Mouse (Mus musculus) hindbrain, embryonic 11.5 days (tissue): ENCODE data around the gene Gm17654. TPM values are rescaled to one million over a fixed set of nuclear protein-coding genes. Genes with fewer than 3 reads are reported as not detected.
A peak's percentile ranks its signal among the peaks of the same experiment; 100 is the strongest.
"Not testable (repeated sequence)": the region's sequence is repeated elsewhere in the genome, so short reads cannot be mapped to it uniquely, and the experiment has no call there.

Source experiments
- ATAC-seq: fragments of 200-750 bp; cut with Nextera tagmentation; 2 replicates; pipeline ENCODE4 v1.8.0; 2017; ENCODE audit warnings: mild to moderate bottlenecking, moderate TSS enrichment, moderate library complexity; ENCODE audit not compliant: low FRiP score
- DNase-seq: peaks from one replicate; pipeline ENCODE4 v3.0.0-alpha.2; 2015; ENCODE audit warnings: low spot score
- H3K27ac ChIP-seq: fragments of 300-500 bp; sonication (generic); 2 replicates; pipeline ENCODE4 v1.5.1; 2014; ENCODE audit warnings: mild to moderate bottlenecking, low read depth, low read length
- H3K27me3 ChIP-seq: fragments of 300-500 bp; sonication (generic); 2 replicates; pipeline ENCODE4 v1.6.1; 2014; ENCODE audit warnings: mild to moderate bottlenecking, low read length, moderate library complexity, mixed read lengths; ENCODE audit not compliant: control insufficient read depth, insufficient read depth
- H3K36me3 ChIP-seq: fragments of 300-500 bp; sonication (generic); 2 replicates; pipeline ENCODE4 v1.6.1; 2014; ENCODE audit warnings: mild to moderate bottlenecking, low read length, moderate library complexity, mixed read lengths; ENCODE audit not compliant: control insufficient read depth, insufficient read depth
- H3K4me1 ChIP-seq: fragments of 300-500 bp; sonication (generic); replicated peaks from 2 replicates; pipeline ENCODE4 v1.6.1; 2014; ENCODE audit warnings: low read length, mixed read lengths; ENCODE audit not compliant: control insufficient read depth, insufficient read depth
- H3K4me2 ChIP-seq: fragments of 300-500 bp; sonication (generic); replicated peaks from 2 replicates; pipeline ENCODE4 v1.6.1; 2014; ENCODE audit warnings: mild to moderate bottlenecking, low read depth, low read length
- H3K4me3 ChIP-seq: fragments of 300-500 bp; sonication (generic); 2 replicates; pipeline ENCODE4 v1.5.1; 2014; ENCODE audit warnings: low read depth, low read length
- H3K9ac ChIP-seq: fragments of 300-500 bp; sonication (generic); 2 replicates; pipeline ENCODE4 v1.6.1; 2014; ENCODE audit warnings: low read depth, low read length
- H3K9me3 ChIP-seq: fragments of 300-500 bp; sonication (generic); 2 replicates; pipeline ENCODE4 v1.6.1; 2016; ENCODE audit warnings: low read length; ENCODE audit not compliant: control insufficient read depth
- WGBS: fragments of 180-500 bp; shearing (Covaris S2); extraction: QIAGEN DNeasy Blood & Tissue Kit; methylation state at CpG from one replicate; pipeline ENCODE4 v1.1.7; 2014; 5-methylcytosine and 5-hydroxymethylcytosine counted together
- polyA plus RNA-seq: library from polyadenylated mRNA; unstranded; fragments of >200 nt; fragmentation: Nextera tagmentation; extraction: Ambion mirVana; gene quantifications from 2 replicates; pipeline ENCODE4 v1.2.1, GENCODE M21; 2014

The Gm17654 gene
- not detected in 2 replicates for polyA plus RNA-seq

DNA sequence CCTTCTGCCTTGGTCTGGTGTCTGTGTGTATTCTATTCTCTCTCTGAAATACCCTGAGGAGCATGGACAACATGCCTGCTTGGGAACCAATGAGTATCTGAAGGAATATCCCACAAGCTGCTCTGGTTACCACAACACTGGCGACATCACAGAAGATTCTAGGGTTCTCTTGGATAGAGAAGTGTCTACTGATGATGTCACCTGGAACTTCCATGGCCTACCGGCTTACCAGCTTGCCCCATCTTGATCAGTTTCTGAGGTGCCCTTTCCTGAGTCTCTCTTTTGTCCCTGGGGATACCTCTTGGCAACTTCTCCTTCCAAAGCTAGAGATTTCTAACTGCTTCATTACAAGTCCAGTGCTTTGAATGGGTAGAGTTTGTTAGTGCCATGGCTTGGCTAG, at the start of gene Gm17654:
Gm17654 (minus strand) TSS at position 101 of the 400 bp plus-strand sequence.
- H3K4me2 ChIP-seq, H3K9me3 ChIP-seq, ATAC-seq, H3K4me3 ChIP-seq, H3K27me3 ChIP-seq, H3K27ac ChIP-seq, H3K9ac ChIP-seq, H3K36me3 ChIP-seq, DNase-seq, H3K4me1 ChIP-seq: not testable (repeated sequence)
- WGBS: 80% methylated on average over 1 of the region's 2 CpGs

GRCm38 (mm10) chr14:43607913-43608312, 29.0 kb upstream of the Gm17654 start, which contains the start of gene Gm10375:
TSS of gene Gm10375 (minus strand) at chr14:43608013.
- H3K27ac ChIP-seq, DNase-seq, H3K4me2 ChIP-seq, H3K4me3 ChIP-seq, H3K36me3 ChIP-seq, H3K9ac ChIP-seq, H3K4me1 ChIP-seq, H3K9me3 ChIP-seq, H3K27me3 ChIP-seq, ATAC-seq: not testable (repeated sequence)

DNA sequence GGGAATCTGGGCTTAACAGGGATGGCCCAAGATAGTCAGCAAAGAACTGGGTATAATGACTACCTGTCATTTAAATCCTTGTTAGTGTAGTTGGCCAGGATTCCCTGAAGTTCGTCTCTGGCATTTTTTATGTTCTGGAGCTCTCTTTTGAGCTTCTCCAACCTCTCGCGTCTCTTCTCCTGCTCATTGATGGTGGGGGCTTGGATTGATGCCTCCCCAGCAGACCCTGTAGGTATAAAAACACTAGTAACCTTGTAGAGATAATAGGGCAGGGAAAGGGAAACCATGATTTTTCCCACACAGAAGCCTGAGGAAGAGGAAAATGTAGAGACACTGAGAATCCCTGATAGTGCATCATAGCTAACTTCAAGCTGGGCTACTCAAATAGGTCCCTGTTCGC, 977 bp downstream of the Gm17654 start:
- DNase-seq, H3K9ac ChIP-seq, H3K4me2 ChIP-seq, H3K27ac ChIP-seq, H3K9me3 ChIP-seq, H3K4me3 ChIP-seq, H3K4me1 ChIP-seq, ATAC-seq, H3K36me3 ChIP-seq, H3K27me3 ChIP-seq: not testable (repeated sequence)
- WGBS: 100% methylated on average over 2 of the region's 4 CpGs

DNA sequence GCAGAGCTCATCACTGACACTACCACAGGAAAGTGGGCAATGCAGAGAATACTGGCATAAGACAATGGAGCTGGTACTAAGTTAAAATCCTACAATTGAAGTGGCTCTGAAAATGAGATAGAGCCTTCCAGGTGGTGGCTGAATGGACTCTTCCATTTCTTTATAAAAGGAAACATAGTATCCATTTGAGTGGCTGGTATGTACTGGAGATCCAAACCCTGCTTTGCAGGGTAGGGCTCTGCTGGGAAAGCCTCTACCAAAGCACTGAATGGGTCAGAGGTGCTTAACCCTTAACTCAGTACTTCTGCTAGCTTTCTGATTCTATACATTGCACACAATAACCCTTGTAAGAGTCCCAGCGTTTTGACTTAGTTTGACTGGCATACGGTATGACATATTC, 26.7 kb downstream of the Gm17654 start:
- H3K4me2 ChIP-seq, H3K27me3 ChIP-seq, DNase-seq, ATAC-seq, H3K27ac ChIP-seq, H3K9ac ChIP-seq, H3K9me3 ChIP-seq, H3K4me3 ChIP-seq, H3K36me3 ChIP-seq, H3K4me1 ChIP-seq: not testable (repeated sequence)
- WGBS: 87% methylated on average over 2 of the region's 2 CpGs

GRCm38 (mm10) chr14:43546281-43546680, 32.7 kb downstream of the Gm17654 start:
- H3K27ac ChIP-seq, H3K4me2 ChIP-seq, H3K9me3 ChIP-seq, DNase-seq, H3K4me3 ChIP-seq, H3K4me1 ChIP-seq, H3K36me3 ChIP-seq, H3K9ac ChIP-seq, H3K27me3 ChIP-seq, ATAC-seq: not testable (repeated sequence)

DNA sequence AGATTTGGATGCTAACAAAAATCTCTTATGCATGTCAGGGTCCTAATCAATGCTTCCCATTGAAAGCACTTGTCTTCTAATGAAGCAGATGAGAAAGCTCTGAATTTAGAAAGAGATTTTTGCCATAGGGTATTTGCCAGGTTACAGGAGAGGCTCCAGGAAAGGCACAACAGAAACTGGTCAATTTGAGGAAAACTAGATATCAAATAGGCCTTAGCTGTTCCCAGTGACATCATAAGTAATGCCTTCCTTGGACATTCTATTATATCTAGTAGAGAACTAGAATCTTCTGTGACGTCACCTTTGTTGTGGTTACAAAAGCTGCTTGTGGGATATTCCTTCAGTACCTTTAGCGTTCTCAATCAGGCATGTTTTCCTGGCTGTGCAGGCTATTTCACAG, 35.7 kb downstream of the Gm17654 start, which contains the start of gene Gm5799:
Gm5799 (plus strand) TSS at position 301 of the 400 bp plus-strand sequence.
- not testable (repeated sequence) for H3K27ac ChIP-seq, H3K27me3 ChIP-seq, H3K9me3 ChIP-seq, DNase-seq, ATAC-seq, H3K36me3 ChIP-seq, H3K9ac ChIP-seq, H3K4me3 ChIP-seq, H3K4me2 ChIP-seq, H3K4me1 ChIP-seq
- 92% methylated on average over 1 of the region's 2 CpGs for WGBS

DNA sequence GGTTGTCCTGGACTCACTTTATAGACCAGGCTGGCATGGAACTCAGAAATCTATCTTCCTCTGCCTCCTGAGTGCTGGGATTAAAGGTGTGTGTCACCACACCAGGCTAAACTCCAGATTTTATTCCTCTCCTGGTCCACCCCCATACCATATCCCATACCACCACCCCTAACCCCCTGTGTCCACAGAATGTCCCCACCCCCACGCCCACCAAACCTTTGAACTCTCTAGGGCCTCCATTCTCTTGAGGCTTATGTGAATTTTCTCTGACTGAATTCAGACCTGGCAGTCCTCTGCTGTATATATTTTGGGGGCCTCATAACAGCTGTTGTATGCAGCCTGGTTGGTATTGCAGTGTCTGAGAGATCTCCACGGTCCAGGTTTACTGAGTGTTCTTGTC, 40.8 kb downstream of the Gm17654 start:
- H3K4me3 ChIP-seq, H3K4me2 ChIP-seq, H3K27ac ChIP-seq, H3K27me3 ChIP-seq, H3K9me3 ChIP-seq, ATAC-seq, H3K4me1 ChIP-seq, H3K36me3 ChIP-seq, DNase-seq, H3K9ac ChIP-seq: not testable (repeated sequence)
- 84% methylated on average over 2 of the region's 2 CpGs for WGBS

GRCm38 (mm10) chr14:43532387-43532786, 46.6 kb downstream of the Gm17654 start:
- not testable (repeated sequence) for H3K9ac ChIP-seq, H3K4me1 ChIP-seq, H3K27ac ChIP-seq, H3K9me3 ChIP-seq, H3K4me3 ChIP-seq, ATAC-seq, H3K27me3 ChIP-seq, H3K36me3 ChIP-seq, H3K4me2 ChIP-seq
- peak; percentile 0 for DNase-seq
- 50% methylated on average over 4 of the region's 6 CpGs for WGBS

- no CpG with 5 or more reads among the region's 6 CpGs for WGBS
- not testable (repeated sequence) for DNase-seq, H3K9ac ChIP-seq, H3K36me3 ChIP-seq, H3K4me1 ChIP-seq, H3K4me2 ChIP-seq, ATAC-seq, H3K4me3 ChIP-seq, H3K9me3 ChIP-seq, H3K27me3 ChIP-seq, H3K27ac ChIP-seq
Observed at GRCm38 (mm10) chr14:43532011-43532383, 46.9 kb downstream of the Gm17654 start.
